Mouse (Mus musculus) myocyte (in vitro differentiated cells): ENCODE measurements around the gene Pfdn4.

Experiments
- MYOG ChIP-seq, 3 experiments: IDR thresholded peaks; one replicate each; pipeline ENCODE4 v1.6.1; 2011; ENCODE audit warnings: control low read depth in 2 of 3, low read depth in 2 of 3, mild to moderate bottlenecking in 2 of 3; ENCODE audit not compliant: insufficient read length in 2 of 3, control insufficient read depth in 1 of 3, insufficient read depth in 1 of 3
- POLR2A ChIP-seq: IDR thresholded peaks from one replicate; pipeline ENCODE4 v1.6.1; 2011; ENCODE audit warnings: low read depth, mild to moderate bottlenecking, control low read depth, moderate library complexity; ENCODE audit not compliant: insufficient read length
- TCF12 ChIP-seq: IDR thresholded peaks from one replicate; pipeline ENCODE4 v1.6.1; 2011; ENCODE audit warnings: mild to moderate bottlenecking, control low read depth; ENCODE audit not compliant: poor library complexity, insufficient read depth, severe bottlenecking

- no peak for TF ChIP-seq POLR2A
- no peak for TF ChIP-seq TCF12
- no peak for TF ChIP-seq MYOG (IDR thresholded peaks at IDR 0.05; ENCODE audit: control insufficient read depth in 1 of 3, insufficient read depth in 1 of 3, insufficient read length in 2 of 3, low read depth in 2 of 3)
Observed at GRCm38 (mm10) chr2:170508821-170509220, 12.6 kb downstream of the Pfdn4 start.
